Mouse (Mus musculus): Measurements from ENCODE around the gene Gtpbp1. TPM values are rescaled to one million over a fixed set of nuclear protein-coding genes. Genes with fewer than 3 reads are reported as not detected.

Gene Gtpbp1
- polyA plus RNA-seq, 1 experiment: 25.3 TPM

DNA sequence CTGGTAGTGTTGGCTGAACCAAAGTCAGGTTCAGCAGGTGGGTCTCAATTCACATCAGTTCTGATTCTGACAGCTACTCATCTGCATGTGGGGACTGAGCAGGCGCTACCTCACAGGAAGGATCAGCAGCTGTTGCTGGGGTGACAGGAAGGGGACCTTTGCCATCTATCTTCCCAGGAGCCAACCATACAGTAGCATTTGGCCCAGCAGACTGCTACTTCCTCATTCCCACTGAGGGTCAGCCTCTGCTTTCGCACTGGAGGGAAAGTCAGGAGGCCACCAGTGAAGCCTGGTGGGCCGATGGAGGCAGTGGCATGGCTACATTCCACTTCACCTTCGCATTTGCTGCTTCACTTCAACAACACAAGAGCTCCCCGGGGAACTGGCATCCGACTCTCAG is 77.7 kb downstream of the Gtpbp1 start:
- H3K4me3 ChIP-seq (ENCODE audit: insufficient read depth, low read length): no peak overlapping the region
- H3K27ac ChIP-seq (ENCODE audit: insufficient read depth, low read length): no peak overlapping the region
- peaks cover 10% of the 10 kb centered on the region; the same call in 1 of the 2 replicates for H3K4me1 ChIP-seq (ENCODE audit: control insufficient read depth, insufficient read depth, low read length)
- TF ChIP-seq POLR2A (IDR thresholded peaks at IDR 0.05; ENCODE audit: low read depth, low read length) (no peak), CTCF (IDR thresholded peaks at IDR 0.05; ENCODE audit: borderline replicate concordance, insufficient read depth, low read length) (no peak)

DNA sequence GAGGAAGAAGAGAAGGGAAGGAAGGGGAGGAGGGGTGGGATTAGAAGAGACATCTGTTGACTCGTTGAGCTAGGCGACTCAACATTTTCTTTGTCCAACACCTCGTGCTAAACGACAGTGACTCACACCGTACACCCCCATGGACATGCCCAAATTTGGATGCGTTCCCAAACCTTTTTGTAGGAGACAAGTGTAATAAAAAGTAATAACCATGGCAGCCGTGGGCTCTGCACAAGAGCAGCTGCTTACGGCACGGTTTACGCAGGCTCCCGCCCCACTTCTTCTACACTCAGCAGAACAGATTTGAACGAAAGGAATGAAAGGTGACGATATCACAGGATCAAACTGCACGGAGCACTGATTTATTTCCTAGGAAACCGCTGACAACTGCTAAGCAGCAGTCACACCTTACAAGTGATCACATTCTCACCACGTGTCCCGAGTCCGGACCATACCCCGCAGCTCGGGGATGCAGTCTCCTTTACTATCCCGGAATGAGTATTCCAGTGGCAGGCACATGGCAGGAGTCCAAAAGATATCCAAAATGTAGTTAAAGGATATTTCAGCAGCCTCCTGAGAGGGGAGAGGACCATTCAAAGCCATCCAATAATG is 80.1 kb downstream of the Gtpbp1 start:
- H3K4me3 ChIP-seq (ENCODE audit: insufficient read depth, low read length): no peak overlapping the region
- no peak overlapping the region for H3K27ac ChIP-seq (ENCODE audit: insufficient read depth, low read length)
- H3K4me1 ChIP-seq (ENCODE audit: control insufficient read depth, insufficient read depth, low read length): peaks cover 10% of the 10 kb centered on the region; the same call in 1 of the 2 replicates
- TF ChIP-seq CTCF (IDR thresholded peaks at IDR 0.05; ENCODE audit: borderline replicate concordance, insufficient read depth, low read length) (no peak), POLR2A (IDR thresholded peaks at IDR 0.05; ENCODE audit: low read depth, low read length) (no peak)

Other genes starting within 250 kb of the Gtpbp1 start
- gene Csnk1e, start 235.3 kb upstream of the Gtpbp1 start, polyA plus RNA-seq (2011; ENCODE audit: insufficient read length, low read depth, missing spikeins): 62.7 and 78.9 TPM in 2 replicates
- 0.72 and 1.4 TPM in 2 replicates for gene Kcnj4, start 185.6 kb upstream of the Gtpbp1 start, polyA plus RNA-seq (2011; ENCODE audit: insufficient read length, low read depth, missing spikeins)
- gene Kdelr3, start 174.4 kb upstream of the Gtpbp1 start, polyA plus RNA-seq (2011; ENCODE audit: insufficient read length, low read depth, missing spikeins): 136 and 146 TPM in 2 replicates
- 278 and 332 TPM in 2 replicates for gene Ddx17, start 144.1 kb upstream of the Gtpbp1 start, polyA plus RNA-seq (2011; ENCODE audit: insufficient read length, low read depth, missing spikeins)
- 0.61 and 0.65 TPM in 2 replicates for gene Dmc1, start 85.7 kb upstream of the Gtpbp1 start, polyA plus RNA-seq (2011; ENCODE audit: insufficient read length, low read depth, missing spikeins)
- 1.3 and 2.2 TPM in 2 replicates for gene Fam227a, start 31.9 kb upstream of the Gtpbp1 start, polyA plus RNA-seq (2011; ENCODE audit: insufficient read length, low read depth, missing spikeins)
- gene Cby1, start 31.6 kb upstream of the Gtpbp1 start, polyA plus RNA-seq (2011; ENCODE audit: insufficient read length, low read depth, missing spikeins): 16.2 and 19.9 TPM in 2 replicates
- 131 and 148 TPM in 2 replicates for gene Tomm22, start 20.0 kb upstream of the Gtpbp1 start, polyA plus RNA-seq (2011; ENCODE audit: insufficient read length, low read depth, missing spikeins)
- 28.4 and 32.0 TPM in 2 replicates for gene Josd1, start 2.9 kb upstream of the Gtpbp1 start, polyA plus RNA-seq (2011; ENCODE audit: insufficient read length, low read depth, missing spikeins)
- 42.8 and 43.3 TPM in 2 replicates for gene Sun2, start 51.7 kb downstream of the Gtpbp1 start, polyA plus RNA-seq (2011; ENCODE audit: insufficient read length, low read depth, missing spikeins)
- 20.9 and 25.2 TPM in 2 replicates for gene Dnal4, start 87.0 kb downstream of the Gtpbp1 start, polyA plus RNA-seq (2011; ENCODE audit: insufficient read length, low read depth, missing spikeins)
- gene Nptxr, start 113.9 kb downstream of the Gtpbp1 start, polyA plus RNA-seq (2011; ENCODE audit: insufficient read length, low read depth, missing spikeins): 7.5 and 9.7 TPM in 2 replicates
- gene Npcd, start 143.4 kb downstream of the Gtpbp1 start, polyA plus RNA-seq (2011; ENCODE audit: insufficient read length, low read depth, missing spikeins): 1.0 TPM in 1 of 2 replicates, not detected in the other
- gene Cbx6, start 143.8 kb downstream of the Gtpbp1 start, polyA plus RNA-seq (2011; ENCODE audit: insufficient read length, low read depth, missing spikeins): 63.7 and 89.0 TPM in 2 replicates
- 19.7 and 35.3 TPM in 2 replicates for gene Apobec3, start 200.8 kb downstream of the Gtpbp1 start, polyA plus RNA-seq (2011; ENCODE audit: insufficient read length, low read depth, missing spikeins)

Data from embryonic fibroblast, embryonic 13.5 days (primary cell).